Mouse (Mus musculus) megakaryocyte-erythroid progenitor cell, adult 5 weeks (primary cell): ENCODE measurements around the gene Gigyf1. TPM values are rescaled to one million over a fixed set of nuclear protein-coding genes. Genes with fewer than 3 reads are reported as not detected.

Source experiments
- polyA plus RNA-seq: library from polyadenylated mRNA; stranded (reverse); fragments of >175 nt; gene quantifications from 2 replicates; pipeline ENCODE4 v1.2.3, GENCODE M21; 2012

Gene Gigyf1
- polyA plus RNA-seq = 59.1 and 84.0 TPM in 2 replicates

DNA sequence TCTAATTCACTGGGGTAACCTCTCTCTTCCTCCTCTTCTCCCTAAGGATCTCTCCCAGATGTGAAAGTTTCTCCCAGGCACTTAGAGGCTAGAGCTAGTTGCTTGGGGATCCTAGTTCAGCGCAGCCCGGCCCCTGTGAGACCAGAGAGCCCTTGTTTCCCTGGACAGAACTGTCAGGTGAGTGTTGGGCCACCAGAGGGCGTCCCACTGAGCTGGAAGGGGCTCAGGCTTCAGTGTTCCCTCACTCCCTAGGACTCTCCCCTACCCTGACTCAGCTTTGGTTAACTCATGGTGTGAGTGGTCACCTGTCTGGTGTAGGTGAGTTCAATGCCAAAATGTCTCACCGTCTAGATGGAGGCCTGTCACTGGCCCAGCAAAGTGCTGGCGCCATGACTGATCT lies at the start of gene Gigyf1:
Gene Gigyf1 (plus strand): TSS at position 113 of the 400 bp plus-strand sequence.

DNA sequence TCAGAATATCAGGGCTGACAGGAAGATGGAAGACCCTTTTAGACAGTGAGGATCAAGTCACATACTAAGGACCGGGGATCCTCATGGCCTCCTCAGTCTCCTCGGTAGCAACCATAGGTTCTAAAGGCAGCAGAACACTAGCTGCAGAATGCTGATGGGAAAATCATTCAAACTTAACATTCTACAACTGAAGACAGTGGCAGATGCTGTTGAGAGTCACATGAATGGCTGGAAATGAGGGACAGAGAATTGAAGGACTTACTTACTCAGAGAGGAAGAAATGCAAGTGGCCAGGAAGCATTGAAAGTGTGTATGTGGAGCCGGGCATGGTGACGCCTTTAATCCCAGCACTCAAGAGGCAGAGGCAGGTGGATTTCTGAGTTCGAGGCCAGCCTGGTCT lies 41.4 kb upstream of the Gigyf1 start, which contains the start of gene Zan:
Gene Zan (minus strand): TSS at position 101 of the 400 bp plus-strand sequence.

DNA sequence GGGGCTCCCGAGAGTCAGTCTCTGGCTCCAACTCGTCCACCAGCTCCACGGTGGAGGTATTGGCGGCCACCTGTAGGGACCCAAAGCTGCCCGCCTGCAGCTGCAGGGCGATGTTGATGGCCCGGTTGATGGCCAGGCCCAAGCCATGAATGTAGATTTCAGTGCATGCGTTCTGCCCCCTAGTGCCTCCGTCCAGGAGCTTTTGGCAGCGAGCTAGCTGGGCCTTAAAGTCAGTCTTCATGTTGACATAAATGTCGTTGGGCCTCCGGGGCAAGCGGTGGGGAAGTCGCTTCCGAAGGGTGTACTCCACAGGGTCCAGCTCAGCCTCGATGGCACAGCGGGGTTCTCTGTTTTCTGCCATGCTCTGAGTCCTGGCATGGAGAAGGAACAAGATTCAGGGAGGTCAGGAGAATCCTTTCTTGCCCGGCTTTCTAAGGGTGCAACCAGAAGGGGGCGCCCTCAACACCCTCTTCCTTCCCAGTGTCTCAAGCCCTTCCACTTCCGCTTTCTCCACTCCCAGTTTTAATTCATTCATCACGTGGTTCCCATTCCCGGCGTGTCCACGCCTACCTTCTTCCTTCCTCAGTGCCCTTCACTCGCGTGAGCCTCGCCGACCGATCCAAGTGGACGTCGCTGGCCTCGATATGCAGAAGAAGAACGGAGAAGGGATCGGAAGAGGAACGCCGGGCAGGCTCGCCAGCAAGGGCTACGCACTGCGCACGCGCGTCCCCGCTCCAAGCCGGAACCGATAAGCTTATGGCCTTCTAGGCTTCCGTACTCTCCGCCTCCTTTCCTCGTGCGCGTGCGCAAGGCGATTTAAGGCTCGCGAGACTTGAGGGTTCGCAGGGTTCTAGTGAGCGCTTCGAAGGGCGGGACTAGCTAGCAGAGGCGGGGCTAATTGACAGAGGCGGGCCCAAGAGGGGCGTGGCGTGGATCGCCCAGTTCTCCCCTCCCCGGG lies 16.4 kb upstream of the Gigyf1 start, which contains the start of gene Pop7:
Gene Pop7 (minus strand): TSS at position 810 of the 958 bp plus-strand sequence.

DNA sequence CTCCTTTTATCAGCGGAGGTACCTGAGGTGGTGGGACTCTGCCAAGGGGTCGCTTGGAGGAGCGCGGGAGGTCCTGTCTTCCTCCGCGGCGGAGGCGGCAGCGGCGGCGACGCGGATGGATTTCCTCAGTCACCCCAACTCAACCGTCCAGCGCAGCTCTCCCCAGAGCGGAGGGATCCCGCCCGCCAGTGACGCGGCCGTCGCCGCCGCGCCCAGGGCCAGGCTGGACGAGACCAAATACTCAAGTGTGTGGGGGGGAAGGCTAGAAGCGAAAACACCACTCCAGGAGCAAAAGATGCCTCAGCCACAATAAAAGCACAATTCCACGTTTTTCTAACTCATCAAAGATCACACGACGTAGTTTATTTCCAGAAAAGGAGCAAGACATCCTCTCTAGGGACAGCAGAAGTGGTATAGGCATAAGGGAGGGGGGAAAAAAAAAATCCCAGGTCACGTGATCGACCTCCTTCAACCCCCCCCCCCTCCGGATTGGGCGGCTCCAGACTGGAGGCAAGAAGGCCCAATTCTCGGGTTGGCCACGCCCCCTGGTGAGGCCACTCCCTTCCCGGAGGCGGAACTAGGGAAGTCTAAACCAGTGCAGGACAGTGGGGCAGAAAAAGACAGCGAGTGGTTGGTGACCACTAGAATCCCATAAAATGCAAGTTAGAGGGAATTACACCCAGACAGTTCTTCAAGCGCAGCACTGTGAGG lies 14.9 kb downstream of the Gigyf1 start, which contains the start of the genes Epo and Gnb2:
Gene Epo (minus strand): TSS at position 126 of the 711 bp plus-strand sequence.
Gene Gnb2 (minus strand): TSS at position 394 of the 711 bp plus-strand sequence.

DNA sequence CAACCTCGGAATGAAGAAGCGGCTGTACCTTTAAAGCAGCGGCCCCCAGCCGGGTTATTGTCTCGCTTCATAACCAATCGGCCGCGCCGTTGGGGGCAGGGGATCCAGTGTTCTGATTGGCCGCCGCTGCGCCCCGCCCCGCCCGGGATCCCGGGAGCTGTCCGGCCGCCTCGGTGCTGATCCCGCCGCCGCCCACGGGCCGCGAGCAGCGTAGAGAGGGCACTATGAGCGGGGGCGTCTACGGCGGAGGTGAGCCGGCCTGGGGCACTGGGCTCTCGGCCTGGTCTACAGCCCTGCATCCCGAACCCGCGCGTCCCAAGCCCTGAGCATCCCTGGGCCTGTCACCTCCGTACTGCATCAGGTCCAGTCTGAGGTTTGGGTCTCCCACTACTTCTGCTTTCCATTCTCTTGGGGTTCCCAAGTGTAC lies 35.1 kb downstream of the Gigyf1 start, which contains the start of gene Actl6b:
Gene Actl6b (plus strand): TSS at position 107 of the 427 bp plus-strand sequence.

DNA sequence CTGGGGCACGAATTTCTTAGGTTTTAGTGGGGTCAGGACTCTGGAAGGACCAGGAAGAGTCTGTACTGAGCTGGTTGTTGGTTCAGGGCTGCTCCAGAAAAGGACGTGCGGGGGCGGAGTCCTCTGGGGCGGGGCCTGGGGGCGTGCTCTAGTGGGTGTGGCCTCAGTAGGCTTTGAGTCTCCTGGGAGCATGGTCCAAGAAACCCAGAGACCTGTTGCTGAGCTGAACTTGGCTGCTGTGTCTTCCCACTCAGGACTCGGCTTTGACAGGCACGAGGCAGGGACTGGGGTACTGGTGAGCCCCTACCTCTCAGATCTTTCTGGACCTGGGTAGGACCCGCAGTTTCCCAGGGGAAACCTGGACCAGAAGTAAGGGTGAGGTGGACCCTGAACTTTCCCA lies 51.3 kb downstream of the Gigyf1 start, which contains the start of gene Tfr2:
Gene Tfr2 (plus strand): TSS at position 176 of the 400 bp plus-strand sequence.

Other genes starting within 250 kb of the Gigyf1 start
- 46.0 and 66.5 TPM in 2 replicates for gene Ache, start 231.0 kb upstream of the Gigyf1 start, polyA plus RNA-seq
- 33.9 and 57.2 TPM in 2 replicates for gene Ufsp1, start 223.9 kb upstream of the Gigyf1 start, polyA plus RNA-seq
- gene Srrt, start 210.9 kb upstream of the Gigyf1 start, polyA plus RNA-seq = 423 and 553 TPM in 2 replicates
- gene Trip6, start 204.1 kb upstream of the Gigyf1 start, polyA plus RNA-seq = 70.9 and 87.7 TPM in 2 replicates
- 13.8 and 13.9 TPM in 2 replicates for gene Slc12a9, start 185.0 kb upstream of the Gigyf1 start, polyA plus RNA-seq
- 0.11 and 0.28 TPM in 2 replicates for gene Ephb4, start 168.4 kb upstream of the Gigyf1 start, polyA plus RNA-seq
- 0.42 and 0.71 TPM in 2 replicates for gene Zan, start 41.5 kb upstream of the Gigyf1 start, polyA plus RNA-seq
- 69.8 and 82.0 TPM in 2 replicates for gene Pop7, start 16.0 kb upstream of the Gigyf1 start, polyA plus RNA-seq
- not detected in 2 replicates for gene Epo, start 14.7 kb downstream of the Gigyf1 start, polyA plus RNA-seq
- 450 and 452 TPM in 2 replicates for gene Gnb2, start 15.0 kb downstream of the Gigyf1 start, polyA plus RNA-seq
- not detected in 2 replicates for gene Actl6b, start 35.0 kb downstream of the Gigyf1 start, polyA plus RNA-seq
- gene Tfr2, start 51.3 kb downstream of the Gigyf1 start, polyA plus RNA-seq = 55.7 and 82.0 TPM in 2 replicates
- gene Mospd3, start 82.5 kb downstream of the Gigyf1 start, polyA plus RNA-seq = 827 and 993 TPM in 2 replicates
- gene Pcolce, start 95.2 kb downstream of the Gigyf1 start, polyA plus RNA-seq = 0.17 and 0.50 TPM in 2 replicates
- gene Fbxo24, start 110.5 kb downstream of the Gigyf1 start, polyA plus RNA-seq = 0.11 TPM in 1 of 2 replicates, not detected in the other
- 245 and 269 TPM in 2 replicates for gene Lrch4, start 110.6 kb downstream of the Gigyf1 start, polyA plus RNA-seq
- 18.6 and 26.8 TPM in 2 replicates for gene Gm20605, start 110.6 kb downstream of the Gigyf1 start, polyA plus RNA-seq
- gene Sap25, start 122.8 kb downstream of the Gigyf1 start, polyA plus RNA-seq = 86.6 and 124 TPM in 2 replicates
- 0.06 TPM in 1 of 2 replicates, not detected in the other for gene Irs3, start 127.2 kb downstream of the Gigyf1 start, polyA plus RNA-seq
- gene Agfg2, start 166.2 kb downstream of the Gigyf1 start, polyA plus RNA-seq = 37.4 and 40.4 TPM in 2 replicates
- 1.3 and 1.8 TPM in 2 replicates for gene Nyap1, start 223.1 kb downstream of the Gigyf1 start, polyA plus RNA-seq
- gene Tsc22d4, start 227.2 kb downstream of the Gigyf1 start, polyA plus RNA-seq = 412 and 464 TPM in 2 replicates